Mouse (Mus musculus) limb, embryonic 13.5 days (tissue): Measurements from ENCODE around the gene Wwox. TPM values are rescaled to one million over a fixed set of nuclear protein-coding genes. Genes with fewer than 3 reads are reported as not detected.

ENCODE experiments used
- ATAC-seq: fragments of 200-750 bp; cut with Nextera tagmentation; 2 replicates; pipeline ENCODE4 v1.8.0; 2017; ENCODE audit warnings: low read depth, moderate number of reproducible peaks, moderate TSS enrichment; ENCODE audit not compliant: low FRiP score
- H3K27ac ChIP-seq: fragments of 300-500 bp; sonication (generic); 2 replicates; pipeline ENCODE4 v1.5.1; 2015; ENCODE audit warnings: inconsistent platforms, mild to moderate bottlenecking, moderate library complexity
- H3K27me3 ChIP-seq: fragments of 300-500 bp; sonication (generic); 2 replicates; pipeline ENCODE4 v1.6.1; 2015; ENCODE audit warnings: mild to moderate bottlenecking, inconsistent platforms
- H3K36me3 ChIP-seq: fragments of 300-500 bp; sonication (generic); 2 replicates; pipeline ENCODE4 v1.6.1; 2015; ENCODE audit warnings: inconsistent platforms, mild to moderate bottlenecking, moderate library complexity
- H3K4me1 ChIP-seq: fragments of 300-500 bp; sonication (generic); 2 replicates; pipeline ENCODE4 v1.6.1; 2015; ENCODE audit warnings: inconsistent platforms
- H3K4me2 ChIP-seq: fragments of 300-500 bp; sonication (generic); replicated peaks from 2 replicates; pipeline ENCODE4 v1.6.1; 2015; ENCODE audit warnings: inconsistent platforms, mild to moderate bottlenecking, moderate library complexity
- H3K4me3 ChIP-seq: fragments of 300-500 bp; sonication (generic); 2 replicates; pipeline ENCODE4 v1.5.1; 2015; ENCODE audit warnings: moderate library complexity, mild to moderate bottlenecking, inconsistent platforms
- H3K9ac ChIP-seq: fragments of 300-500 bp; sonication (generic); 2 replicates; pipeline ENCODE4 v1.6.1; 2015; ENCODE audit warnings: mild to moderate bottlenecking, inconsistent platforms
- H3K9me3 ChIP-seq: fragments of 300-500 bp; sonication (generic); 2 replicates; pipeline ENCODE4 v1.6.1; 2016; ENCODE audit warnings: inconsistent platforms
- WGBS: fragments of 180-500 bp; shearing (Covaris S2); methylation state at CpG from one replicate; pipeline ENCODE4 v1.1.7; 2015; 5-methylcytosine and 5-hydroxymethylcytosine counted together
- polyA plus RNA-seq: library from polyadenylated mRNA; unstranded; fragments of >200 nt; fragmentation: Nextera tagmentation; extraction: Ambion mirVana; gene quantifications from 2 replicates; pipeline ENCODE4 v1.2.1, GENCODE M21; 2015

Wwox gene
- polyA plus RNA-seq, 1 experiment from 2014 or later, result 9.5 TPM

- Histone ChIP-seq H3K4me2 (no peak overlapping the region), H3K4me3 (no peak overlapping the region), H3K27me3 (peaks cover 18% of the 10 kb centered on the region; the same call in 1 of the 2 replicates), H3K36me3 (no peaks in the 10 kb centered on the region), H3K9ac (no peak overlapping the region), H3K27ac (no peak overlapping the region), H3K4me1 (peaks cover 10% of the 10 kb centered on the region; the same call in 1 of the 2 replicates), H3K9me3 (no peaks in the 10 kb centered on the region)
- no peak for ATAC-seq
- 54% methylated on average over 26 of the region's 26 CpGs for WGBS
Measured at GRCm38 (mm10) chr8:114512075-114512935, 72.8 kb downstream of the Wwox start.

DNA sequence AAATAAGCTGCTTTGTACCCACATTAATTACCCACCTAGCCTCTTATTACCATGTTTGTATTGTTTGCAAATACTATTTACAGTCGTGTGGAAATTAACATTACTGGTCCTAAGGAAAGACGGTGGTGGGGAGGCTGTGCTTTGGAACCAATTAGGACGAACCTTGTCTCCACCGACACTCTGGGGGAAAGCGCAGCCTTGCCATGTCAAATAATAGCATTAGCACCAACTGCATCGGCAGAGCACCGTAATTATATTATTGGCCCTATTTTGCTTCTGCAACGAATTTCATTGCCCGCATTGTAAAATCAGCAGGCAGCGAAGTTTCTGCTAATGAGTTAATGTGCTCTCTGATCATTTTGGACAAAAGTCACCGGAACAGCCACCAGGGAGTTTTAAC is 75.2 kb downstream of the Wwox start:
- Histone ChIP-seq H3K4me1 (peaks cover 10% of the 10 kb centered on the region; the same call in 1 of the 2 replicates), H3K4me2 (no peak overlapping the region), H3K9me3 (no peaks in the 10 kb centered on the region), H3K36me3 (no peaks in the 10 kb centered on the region), H3K4me3 (no peak overlapping the region), H3K9ac (no peak overlapping the region), H3K27ac (no peak overlapping the region), H3K27me3 (peaks cover 11% of the 10 kb centered on the region; the same call in 1 of the 2 replicates)
- ATAC-seq, result no peak
- WGBS, result 20% methylated on average over 11 of the region's 11 CpGs

DNA sequence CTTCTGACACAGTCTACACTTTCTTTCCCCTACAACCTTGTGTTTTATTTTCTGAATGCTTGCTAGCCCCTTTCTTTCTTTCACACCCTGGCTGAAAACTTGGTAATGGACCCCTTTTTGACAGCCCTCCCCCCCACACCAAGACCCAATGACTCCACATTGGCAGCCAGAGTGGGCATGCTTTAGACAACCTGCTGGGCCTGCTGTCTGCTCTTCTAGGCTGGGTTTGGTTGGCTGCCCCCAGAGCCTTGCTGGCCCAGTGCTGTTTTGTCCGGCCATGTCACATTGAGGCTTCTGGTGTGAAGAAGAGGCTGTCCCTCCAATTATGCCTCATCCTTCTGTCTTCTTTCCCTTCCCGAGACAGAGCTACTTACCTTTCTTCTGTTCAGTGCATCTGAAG is 83.6 kb downstream of the Wwox start:
- no peak overlapping the region for H3K9ac ChIP-seq
- H3K36me3 ChIP-seq, result no peaks in the 10 kb centered on the region
- H3K4me2 ChIP-seq, result no peak overlapping the region
- WGBS, result 85% methylated on average over 2 of the region's 2 CpGs
- ATAC-seq, result no peak
- H3K27ac ChIP-seq, result no peak overlapping the region
- no peak overlapping the region for H3K4me3 ChIP-seq
- H3K4me1 ChIP-seq, result no peaks in the 10 kb centered on the region
- no peaks in the 10 kb centered on the region for H3K9me3 ChIP-seq
- 0 out of 2 replicates have a peak, but pooled peaks cover 4% of the 10 kb centered on the region for H3K27me3 ChIP-seq

DNA sequence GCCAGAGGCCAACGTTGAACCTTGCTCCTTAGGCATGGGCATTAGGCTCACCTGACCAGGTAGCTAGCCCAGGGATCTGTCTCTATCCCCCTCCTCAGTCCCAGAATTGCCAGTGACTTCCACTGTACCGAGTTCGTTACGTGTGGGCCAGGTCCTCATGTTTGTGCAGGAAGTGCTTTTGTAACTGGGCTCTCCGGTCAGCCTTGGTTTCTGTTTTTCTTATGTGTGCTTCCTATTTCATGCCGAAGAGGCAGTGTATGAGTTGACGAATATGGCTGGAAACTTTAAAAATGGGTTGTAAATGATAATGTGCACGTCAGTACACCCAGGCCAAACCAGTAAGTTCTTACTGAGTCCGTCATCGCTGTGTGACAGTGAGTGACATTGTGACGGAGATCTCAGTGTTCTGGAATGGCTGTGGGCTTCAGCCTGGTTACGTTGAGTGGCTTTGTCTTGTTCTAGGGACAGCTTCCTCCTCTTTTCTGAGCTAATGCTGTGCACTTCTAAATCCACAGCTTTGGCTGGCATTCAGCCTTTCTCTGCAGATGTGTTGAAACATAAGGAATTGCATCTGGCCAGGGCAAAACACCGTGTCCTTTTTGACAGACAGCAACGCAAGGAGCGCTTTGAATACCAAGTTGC is 87.3 kb downstream of the Wwox start:
- 82% methylated on average over 15 of the region's 15 CpGs for WGBS

GRCm38 (mm10) chr8:114527648-114528221 is 88.3 kb downstream of the Wwox start:
- H3K4me3 ChIP-seq, result no peak overlapping the region
- ATAC-seq, result no peak
- 51% methylated on average over 12 of the region's 12 CpGs for WGBS
- H3K27ac ChIP-seq, result no peak overlapping the region
- H3K4me1 ChIP-seq, result no peaks in the 10 kb centered on the region
- no peak overlapping the region for H3K9ac ChIP-seq
- H3K36me3 ChIP-seq, result no peaks in the 10 kb centered on the region
- peaks cover 23% of the 10 kb centered on the region for H3K27me3 ChIP-seq
- no peaks in the 10 kb centered on the region for H3K9me3 ChIP-seq
- no peak overlapping the region for H3K4me2 ChIP-seq

More for the DNA sequence above, 87.3 kb downstream of the Wwox start:
- H3K27me3 ChIP-seq, result peaks cover 23% of the 10 kb centered on the region
- H3K9ac ChIP-seq, result no peak overlapping the region
- H3K36me3 ChIP-seq, result no peaks in the 10 kb centered on the region
- no peak overlapping the region for H3K4me2 ChIP-seq
- H3K4me1 ChIP-seq, result no peaks in the 10 kb centered on the region
- no peaks in the 10 kb centered on the region for H3K9me3 ChIP-seq
- no peak overlapping the region for H3K4me3 ChIP-seq
- H3K27ac ChIP-seq, result no peak overlapping the region
- no peak for ATAC-seq

DNA sequence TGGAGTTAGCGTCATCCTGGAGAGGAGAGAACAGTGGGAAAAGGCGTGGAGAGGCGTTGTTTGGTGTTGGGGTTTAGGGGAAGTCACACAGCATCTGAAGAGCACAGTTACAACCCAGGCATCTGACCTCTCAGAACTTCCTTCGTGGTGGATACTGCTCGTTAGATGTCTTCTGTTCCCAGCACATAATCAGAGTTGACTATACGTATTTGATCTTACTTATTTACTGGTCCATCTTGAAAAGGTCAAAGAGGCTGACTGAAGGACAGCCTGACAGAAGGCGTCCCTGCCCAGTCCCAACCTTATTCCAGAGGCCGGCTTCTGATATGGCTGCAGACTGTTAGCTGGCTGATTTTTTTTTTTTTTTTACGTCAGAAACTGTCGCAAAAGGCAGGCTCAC is 90.1 kb downstream of the Wwox start:
- no peak for ATAC-seq
- 62% methylated on average over 10 of the region's 10 CpGs for WGBS
- no peak overlapping the region for H3K9ac ChIP-seq
- H3K27me3 ChIP-seq, result peaks cover 27% of the 10 kb centered on the region
- H3K4me2 ChIP-seq, result no peak overlapping the region
- H3K36me3 ChIP-seq, result no peaks in the 10 kb centered on the region
- no peaks in the 10 kb centered on the region for H3K4me1 ChIP-seq
- H3K9me3 ChIP-seq, result no peaks in the 10 kb centered on the region
- H3K4me3 ChIP-seq, result no peak overlapping the region
- no peak overlapping the region for H3K27ac ChIP-seq

GRCm38 (mm10) chr8:114536201-114536600 is 96.7 kb downstream of the Wwox start:
- Histone ChIP-seq H3K36me3 (no peaks in the 10 kb centered on the region), H3K4me3 (no peak overlapping the region), H3K27ac (no peak overlapping the region), H3K4me2 (no peak overlapping the region), H3K9ac (no peak overlapping the region), H3K27me3 (peaks cover 39% of the 10 kb centered on the region), H3K9me3 (no peaks in the 10 kb centered on the region), H3K4me1 (peaks cover 13% of the 10 kb centered on the region; the same call in 1 of the 2 replicates)
- 49% methylated on average over 6 of the region's 6 CpGs for WGBS
- no peak for ATAC-seq

- no peaks in the 10 kb centered on the region for H3K9me3 ChIP-seq
- no peak overlapping the region for H3K27ac ChIP-seq
- H3K9ac ChIP-seq, result no peak overlapping the region
- 5% methylated on average over 3 of the region's 3 CpGs for WGBS
- ATAC-seq, result no peak
- H3K4me3 ChIP-seq, result no peak overlapping the region
- H3K4me2 ChIP-seq, result no peak overlapping the region
- H3K36me3 ChIP-seq, result no peaks in the 10 kb centered on the region
- peaks cover 39% of the 10 kb centered on the region for H3K27me3 ChIP-seq
- peaks cover 6% of the 10 kb centered on the region; the same call in 1 of the 2 replicates for H3K4me1 ChIP-seq
Measured at GRCm38 (mm10) chr8:114541132-114541531, 101.7 kb downstream of the Wwox start.

GRCm38 (mm10) chr8:114548360-114548759 is 108.9 kb downstream of the Wwox start:
- Histone ChIP-seq H3K36me3 (no peaks in the 10 kb centered on the region), H3K4me3 (no peak overlapping the region), H3K27me3 (peaks cover 7% of the 10 kb centered on the region), H3K9me3 (no peaks in the 10 kb centered on the region), H3K9ac (no peak overlapping the region), H3K4me2 (no peak overlapping the region), H3K27ac (peak overlapping the region; percentile 33; the same call in 1 of the 2 replicates), H3K4me1 (peaks cover 15% of the 10 kb centered on the region)
- 64% methylated on average over 8 of the region's 8 CpGs for WGBS
- no peak for ATAC-seq

GRCm38 (mm10) chr8:114548837-114549236 is 109.4 kb downstream of the Wwox start:
- Histone ChIP-seq H3K27me3 (peaks cover 2% of the 10 kb centered on the region; the same call in 1 of the 2 replicates), H3K9ac (no peak overlapping the region), H3K36me3 (no peaks in the 10 kb centered on the region), H3K4me2 (no peak overlapping the region), H3K4me3 (no peak overlapping the region), H3K4me1 (peaks cover 15% of the 10 kb centered on the region), H3K9me3 (no peaks in the 10 kb centered on the region), H3K27ac (no peak overlapping the region)
- 76% methylated on average over 6 of the region's 6 CpGs for WGBS
- ATAC-seq, result no peak; the same call in 1 of the 2 replicates

GRCm38 (mm10) chr8:114550029-114550428 is 110.6 kb downstream of the Wwox start:
- Histone ChIP-seq H3K9me3 (no peaks in the 10 kb centered on the region), H3K4me1 (peaks cover 20% of the 10 kb centered on the region), H3K4me2 (no peak overlapping the region), H3K9ac (no peak overlapping the region), H3K27ac (no peak overlapping the region), H3K27me3 (no peaks in the 10 kb centered on the region), H3K4me3 (no peak overlapping the region), H3K36me3 (no peaks in the 10 kb centered on the region)
- ATAC-seq, result no peak
- WGBS, result 71% methylated on average over 7 of the region's 7 CpGs

DNA sequence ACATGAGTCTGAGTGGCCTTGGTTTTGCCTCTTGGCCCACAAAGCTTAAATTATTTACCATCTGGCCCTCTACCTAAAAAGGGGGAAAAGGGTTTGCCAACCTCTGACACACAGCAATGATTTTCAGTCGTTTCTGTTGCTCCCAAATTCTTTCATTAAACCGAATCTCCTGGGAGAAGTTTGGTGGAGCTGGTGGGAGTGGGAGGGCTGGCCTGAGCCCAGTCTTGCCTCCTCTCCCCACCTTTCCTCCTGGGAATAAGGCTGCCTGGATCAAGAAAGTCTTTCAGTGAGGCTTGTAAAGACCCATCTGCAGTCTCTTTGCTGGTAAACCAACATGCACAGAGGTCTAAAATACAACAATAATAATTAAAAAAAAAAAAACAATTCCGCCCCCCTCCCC is 113.2 kb downstream of the Wwox start:
- H3K9me3 ChIP-seq, result no peaks in the 10 kb centered on the region
- H3K27ac ChIP-seq, result no peak overlapping the region
- no peak overlapping the region for H3K4me2 ChIP-seq
- no peaks in the 10 kb centered on the region for H3K36me3 ChIP-seq
- peaks cover 30% of the 10 kb centered on the region for H3K4me1 ChIP-seq
- H3K9ac ChIP-seq, result no peak overlapping the region
- H3K4me3 ChIP-seq, result no peak overlapping the region
- 47% methylated on average over 3 of the region's 3 CpGs for WGBS
- H3K27me3 ChIP-seq, result 0 out of 2 replicates have a peak, but pooled peaks cover 10% of the 10 kb centered on the region
- ATAC-seq, result no peak
